Mouse (Mus musculus) lung, embryonic 14.5 days (tissue): ENCODE measurements around the gene Ispd. TPM values are rescaled to one million over a fixed set of nuclear protein-coding genes. Genes with fewer than 3 reads are reported as not detected.
A peak's percentile ranks its signal among the peaks of the same experiment; 100 is the strongest.

Experiments
- ATAC-seq: fragments of 200-750 bp; cut with Nextera tagmentation; 2 replicates; pipeline ENCODE4 v1.8.0; 2017; ENCODE audit warnings: mild to moderate bottlenecking, moderate TSS enrichment, moderate library complexity; ENCODE audit not compliant: insufficient read depth
- DNase-seq: peaks from one replicate; pipeline ENCODE4 v3.0.0-alpha.2; 2015
- H3K27ac ChIP-seq: fragments of 300-500 bp; sonication (generic); 2 replicates; pipeline ENCODE4 v1.5.1; 2014; ENCODE audit warnings: low read depth, mild to moderate bottlenecking, moderate library complexity
- H3K27me3 ChIP-seq: fragments of 300-500 bp; sonication (generic); 2 replicates; pipeline ENCODE4 v1.6.1; 2014; ENCODE audit warnings: low read length, control low read depth; ENCODE audit not compliant: insufficient read depth
- H3K36me3 ChIP-seq: fragments of 300-500 bp; sonication (generic); 2 replicates; pipeline ENCODE4 v1.6.1; 2014; ENCODE audit warnings: control low read depth; ENCODE audit not compliant: insufficient read depth
- H3K4me1 ChIP-seq: fragments of 300-500 bp; sonication (generic); 2 replicates; pipeline ENCODE4 v1.6.1; 2014; ENCODE audit warnings: antibody characterized with exemption, control low read depth; ENCODE audit not compliant: insufficient read depth
- H3K4me2 ChIP-seq: fragments of 300-500 bp; sonication (generic); 2 replicates; pipeline ENCODE4 v1.6.1; 2014; ENCODE audit warnings: mild to moderate bottlenecking
- H3K4me3 ChIP-seq: fragments of 300-500 bp; sonication (generic); 2 replicates; pipeline ENCODE4 v1.5.1; 2014; ENCODE audit warnings: low read depth, low read length
- H3K9ac ChIP-seq: fragments of 300-500 bp; sonication (generic); 2 replicates; pipeline ENCODE4 v1.6.1; 2014
- H3K9me3 ChIP-seq: fragments of 300-500 bp; sonication (generic); 2 replicates; pipeline ENCODE4 v1.6.1; 2016; ENCODE audit warnings: low read depth, low read length, control low read depth
- CTCF ChIP-seq: IDR thresholded peaks from 2 replicates; pipeline ENCODE4 v1.5.1; 2016; ENCODE audit warnings: antibody characterized with exemption, low read depth
- WGBS: fragments of 180-500 bp; shearing (Covaris S2); extraction: QIAGEN DNeasy Blood & Tissue Kit; methylation state at CpG from one replicate; pipeline ENCODE4 v1.1.7; 2014; 5-methylcytosine and 5-hydroxymethylcytosine counted together
- polyA plus RNA-seq: library from polyadenylated mRNA; unstranded; fragments of >200 nt; fragmentation: Nextera tagmentation; extraction: Ambion mirVana; gene quantifications from 2 replicates; pipeline ENCODE4 v1.2.1, GENCODE M21; 2014

The Ispd gene
- polyA plus RNA-seq, 1 experiment from 2014 or later, result 18.1 TPM

DNA sequence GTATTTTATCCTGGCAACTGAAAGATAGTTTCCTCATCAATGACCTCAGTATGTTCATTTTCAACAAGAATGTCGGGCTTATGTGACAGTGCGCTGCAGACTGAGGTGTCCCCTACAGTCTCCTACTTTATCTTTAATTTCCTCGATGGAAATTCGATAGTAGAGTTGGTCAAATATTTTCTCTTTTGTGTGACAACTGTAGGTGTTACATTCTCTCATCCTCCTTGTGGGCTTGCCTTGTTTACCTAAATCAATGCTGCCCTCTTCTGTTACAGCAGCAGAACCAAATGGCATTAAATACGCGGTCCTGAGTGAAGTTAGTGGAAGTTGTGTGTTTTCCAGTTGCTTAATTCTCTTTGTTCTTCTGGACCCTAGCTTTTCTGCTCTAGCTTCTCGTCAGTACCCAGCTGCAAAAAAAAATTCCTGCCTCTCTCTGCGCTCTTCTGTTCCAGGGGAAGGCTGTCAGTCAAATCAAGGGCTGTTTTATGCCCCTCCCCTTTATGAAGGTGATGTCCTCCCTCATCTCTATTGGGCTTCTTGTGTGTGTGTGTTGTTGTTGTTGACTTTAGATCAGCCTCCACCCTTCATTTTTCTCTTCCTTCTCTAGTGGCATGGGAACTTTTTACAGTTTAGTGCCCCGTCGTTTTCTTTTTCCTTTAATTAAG is 289.8 kb downstream of the Ispd start:
- Histone ChIP-seq H3K9ac (no peak overlapping the region), H3K9me3 (no peaks in the 10 kb centered on the region), H3K4me1 (no peaks in the 10 kb centered on the region), H3K27ac (no peak overlapping the region), H3K4me3 (no peak overlapping the region), H3K27me3 (no peaks in the 10 kb centered on the region), H3K4me2 (peak overlapping the region; percentile 27; the same call in 1 of the 2 replicates), H3K36me3 (no peaks in the 10 kb centered on the region)
- peak; percentile 78 for TF ChIP-seq CTCF
- peak; percentile 63; the same call in 1 of the 2 replicates for ATAC-seq
- peak; percentile 74 for DNase-seq
- 25% methylated on average over 10 of the region's 10 CpGs for WGBS

DNA sequence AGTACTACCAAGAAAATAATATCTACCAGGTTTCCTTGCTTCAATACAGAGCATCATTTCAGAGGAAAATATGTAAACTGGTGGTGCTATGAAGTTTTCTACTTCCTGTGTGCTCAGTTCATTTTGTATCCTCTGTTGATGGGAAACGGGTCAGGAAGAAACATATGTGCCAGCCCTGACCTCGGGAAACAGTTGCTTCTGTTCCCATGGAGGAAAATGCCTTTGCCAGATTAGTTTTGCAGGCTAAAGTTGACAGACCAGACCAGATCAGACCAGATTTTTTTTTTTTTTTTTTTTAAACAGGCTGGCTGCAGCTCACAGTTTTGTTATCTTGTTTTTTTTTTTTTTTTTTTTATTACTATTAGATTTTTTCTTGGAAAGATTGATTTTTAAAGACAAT is 293.2 kb downstream of the Ispd start:
- DNase-seq (peak; percentile 27), ATAC-seq (no peak)
- Histone ChIP-seq H3K36me3 (no peaks in the 10 kb centered on the region), H3K4me2 (no peak overlapping the region), H3K27ac (no peak overlapping the region), H3K9ac (no peak overlapping the region), H3K4me3 (no peak overlapping the region), H3K9me3 (no peaks in the 10 kb centered on the region), H3K27me3 (no peaks in the 10 kb centered on the region), H3K4me1 (no peaks in the 10 kb centered on the region)
- TF ChIP-seq CTCF, result no peak
- WGBS, result 23% methylated on average over 2 of the region's 2 CpGs

DNA sequence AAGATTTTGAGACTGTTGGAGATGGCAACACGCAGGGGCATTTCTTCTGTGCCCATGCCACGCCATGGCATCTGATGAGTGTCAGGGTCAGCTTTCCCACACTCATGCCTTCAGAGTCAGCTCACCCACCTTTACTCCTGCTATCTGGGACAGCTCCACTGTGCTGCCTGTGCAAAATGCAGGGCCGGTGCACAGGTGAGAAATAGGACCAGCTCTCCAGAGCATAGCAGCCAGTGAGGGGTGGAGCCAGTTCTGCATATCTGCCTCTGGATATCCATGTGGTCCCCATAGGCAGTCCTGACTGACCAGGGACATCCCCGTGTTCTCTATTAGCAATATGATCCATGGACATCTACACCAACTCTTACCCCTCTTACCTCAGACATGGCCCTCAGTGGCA is 297.0 kb downstream of the Ispd start:
- Histone ChIP-seq H3K4me2 (no peak overlapping the region), H3K4me1 (no peaks in the 10 kb centered on the region), H3K4me3 (no peak overlapping the region), H3K27ac (no peak overlapping the region), H3K27me3 (no peaks in the 10 kb centered on the region), H3K9me3 (no peaks in the 10 kb centered on the region), H3K9ac (no peak overlapping the region), H3K36me3 (no peaks in the 10 kb centered on the region)
- no peak for TF ChIP-seq CTCF
- no peak for ATAC-seq
- DNase-seq, result no peak
- WGBS, result 81% methylated on average over 4 of the region's 4 CpGs

DNA sequence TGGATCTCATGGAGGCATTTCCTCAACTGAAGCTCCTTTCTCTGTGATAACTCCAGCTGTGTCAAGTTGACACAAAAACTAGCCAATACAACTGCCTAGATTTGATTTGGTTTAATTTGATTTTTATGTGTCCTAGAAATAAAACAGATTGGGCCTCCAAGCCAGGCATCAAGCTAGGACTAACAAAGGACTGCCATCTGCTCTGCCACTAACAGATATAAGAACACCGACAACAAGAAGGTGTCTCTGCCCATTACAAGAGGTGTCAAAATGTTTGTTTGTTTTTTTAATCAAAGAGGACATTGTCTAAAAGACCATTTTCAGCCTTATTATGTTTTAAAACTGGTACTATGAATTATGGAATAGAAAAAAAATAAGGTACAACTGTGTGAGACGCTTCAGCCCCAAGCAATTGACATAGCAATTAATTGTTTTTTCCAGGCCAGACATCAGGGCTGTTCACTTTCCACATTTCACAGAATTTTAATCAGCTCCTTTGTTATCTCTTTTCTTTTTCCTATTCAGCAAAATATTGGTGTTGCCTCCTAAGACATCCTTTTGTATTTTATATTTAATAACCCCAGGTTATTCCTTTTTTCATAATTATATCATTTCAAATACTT is 299.7 kb downstream of the Ispd start:
- Histone ChIP-seq H3K4me3 (no peak overlapping the region), H3K36me3 (no peaks in the 10 kb centered on the region), H3K27ac (no peak overlapping the region), H3K27me3 (no peaks in the 10 kb centered on the region), H3K9me3 (no peaks in the 10 kb centered on the region), H3K4me1 (no peaks in the 10 kb centered on the region), H3K9ac (no peak overlapping the region), H3K4me2 (no peak overlapping the region)
- WGBS, result 77% methylated on average over 2 of the region's 2 CpGs
- ATAC-seq, result no peak
- TF ChIP-seq CTCF, result no peak
- no peak for DNase-seq

DNA sequence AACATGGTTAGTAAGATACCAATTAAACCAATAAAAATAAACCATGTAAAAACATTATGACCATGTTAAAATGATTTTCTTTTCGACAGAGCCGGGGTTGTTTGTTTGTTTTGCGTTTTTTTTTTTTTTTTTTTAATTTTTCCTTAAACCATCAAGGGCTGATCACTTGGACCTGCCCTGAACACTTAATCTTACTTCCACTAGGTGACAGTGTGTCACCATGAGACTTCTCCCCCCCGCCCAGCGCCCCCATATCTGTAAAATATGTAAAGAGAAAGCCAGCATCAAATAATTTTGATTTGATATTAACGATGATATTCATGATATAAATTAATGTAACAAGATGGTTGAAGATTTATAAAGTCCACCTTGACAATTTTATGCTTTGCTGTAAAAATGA is 300.5 kb downstream of the Ispd start:
- H3K4me1 ChIP-seq, result no peaks in the 10 kb centered on the region
- no peaks in the 10 kb centered on the region for H3K27me3 ChIP-seq
- no peak overlapping the region for H3K27ac ChIP-seq
- no peak for ATAC-seq
- no peak for TF ChIP-seq CTCF
- H3K36me3 ChIP-seq, result no peaks in the 10 kb centered on the region
- no peak overlapping the region for H3K4me3 ChIP-seq
- no peak for DNase-seq
- no peaks in the 10 kb centered on the region for H3K9me3 ChIP-seq
- no peak overlapping the region for H3K9ac ChIP-seq
- WGBS, result 62% methylated on average over 6 of the region's 6 CpGs
- no peak overlapping the region for H3K4me2 ChIP-seq

DNA sequence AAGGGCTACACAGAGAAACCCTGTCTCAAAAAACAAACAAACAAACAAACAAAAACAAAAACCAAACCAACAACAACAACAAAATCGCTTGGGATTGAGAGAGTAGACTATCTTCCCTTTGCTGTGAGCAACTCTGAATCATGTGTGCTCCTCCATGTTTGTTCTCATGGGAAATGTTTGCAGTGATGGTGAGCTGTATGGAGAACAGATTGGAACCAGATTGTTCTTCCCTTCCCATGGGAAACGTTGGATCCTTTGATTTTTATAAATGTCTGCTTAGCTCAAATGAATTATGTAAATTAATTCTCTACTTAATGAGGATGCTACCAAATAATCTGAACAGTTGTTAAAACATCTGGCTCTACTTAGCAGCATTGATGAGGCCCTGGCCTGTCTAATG is 312.8 kb downstream of the Ispd start:
- no peak overlapping the region for H3K9ac ChIP-seq
- ATAC-seq (no peak), DNase-seq (no peak)
- H3K36me3 ChIP-seq, result no peaks in the 10 kb centered on the region
- no peak overlapping the region for H3K4me3 ChIP-seq
- TF ChIP-seq CTCF, result no peak
- no peak overlapping the region for H3K27ac ChIP-seq
- no peaks in the 10 kb centered on the region for H3K27me3 ChIP-seq
- no peaks in the 10 kb centered on the region for H3K4me1 ChIP-seq
- H3K9me3 ChIP-seq, result no peaks in the 10 kb centered on the region
- H3K4me2 ChIP-seq, result no peak overlapping the region
- WGBS, result 79% methylated on average over 2 of the region's 2 CpGs

DNA sequence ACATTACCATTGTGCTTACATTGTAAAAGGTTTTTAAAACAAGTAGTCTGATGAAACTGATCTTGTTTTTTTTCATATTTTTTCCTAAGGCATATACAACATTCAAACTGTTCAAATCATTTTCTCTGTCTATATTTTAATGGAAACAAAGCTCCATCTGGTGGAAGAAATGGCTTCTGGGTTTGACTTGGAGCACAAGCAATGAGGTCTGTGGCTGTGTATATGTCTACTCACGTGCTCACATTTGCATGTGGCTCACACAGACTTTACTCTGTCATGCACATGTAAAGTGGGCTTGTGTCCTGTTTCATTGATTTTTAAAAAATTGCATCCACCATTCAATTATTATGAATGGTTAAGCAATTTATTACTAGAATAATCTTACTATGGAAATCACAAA is 323.1 kb downstream of the Ispd start:
- ATAC-seq (peak; percentile 44; the same call in 1 of the 2 replicates), DNase-seq (peak; percentile 80)
- Histone ChIP-seq H3K9me3 (no peaks in the 10 kb centered on the region), H3K27me3 (no peaks in the 10 kb centered on the region), H3K27ac (no peak overlapping the region), H3K9ac (no peak overlapping the region), H3K4me1 (no peaks in the 10 kb centered on the region), H3K4me2 (no peak overlapping the region), H3K36me3 (no peaks in the 10 kb centered on the region), H3K4me3 (no peak overlapping the region)
- 30% methylated on average over 1 of the region's 1 CpGs for WGBS
- TF ChIP-seq CTCF, result peak; percentile 56
